Mouse (Mus musculus) adrenal gland, postnatal 0 days (tissue): ENCODE results near the gene Slc2a6. TPM values are rescaled to one million over a fixed set of nuclear protein-coding genes. Genes with fewer than 3 reads are reported as not detected.

Source experiments
- polyA plus RNA-seq: library from polyadenylated mRNA; unstranded; fragments of >200 nt; fragmentation: Nextera tagmentation; extraction: Ambion mirVana; gene quantifications from 2 replicates; pipeline ENCODE4 v1.2.1, GENCODE M21; 2015

Slc2a6 gene
- 1.5 and 2.3 TPM in 2 replicates for polyA plus RNA-seq

GRCm38 (mm10) chr2:27027618-27028436 lies at the start of gene Slc2a6:
TSS of gene Slc2a6 (minus strand) at chr2:27027998.

GRCm38 (mm10) chr2:27071978-27072377 lies 44.2 kb upstream of the Slc2a6 start, which contains the start of gene Mymk:
TSS of gene Mymk (minus strand) at chr2:27072179.

GRCm38 (mm10) chr2:27009714-27010244 lies 18.0 kb downstream of the Slc2a6 start, which contains the start of gene Cacfd1:
TSS of gene Cacfd1 (plus strand) at chr2:27009926.

GRCm38 (mm10) chr2:26973116-26973515 lies 54.7 kb downstream of the Slc2a6 start, which contains the start of gene Adamts13:
TSS of gene Adamts13 (plus strand) at chr2:26973416.

Other genes starting within 250 kb of the Slc2a6 start
- not detected in 2 replicates for gene Abo, start 163.0 kb downstream of the Slc2a6 start, polyA plus RNA-seq
- 13.0 and 15.4 TPM in 2 replicates for gene Surf6, start 125.1 kb downstream of the Slc2a6 start, polyA plus RNA-seq
- 34.2 and 35.7 TPM in 2 replicates for gene Med22, start 117.3 kb downstream of the Slc2a6 start, polyA plus RNA-seq
- 413 and 440 TPM in 2 replicates for gene Rpl7a, start 117.2 kb downstream of the Slc2a6 start, polyA plus RNA-seq
- 41.6 and 57.7 TPM in 2 replicates for gene Surf2, start 111.6 kb downstream of the Slc2a6 start, polyA plus RNA-seq
- 95.5 and 103 TPM in 2 replicates for gene Surf1, start 111.5 kb downstream of the Slc2a6 start, polyA plus RNA-seq
- 122 and 190 TPM in 2 replicates for gene Surf4, start 94.1 kb downstream of the Slc2a6 start, polyA plus RNA-seq
- gene Stkld1, start 94.0 kb downstream of the Slc2a6 start, polyA plus RNA-seq: 0.15 TPM in 1 of 2 replicates, not detected in the other
- gene Rexo4, start 63.6 kb downstream of the Slc2a6 start, polyA plus RNA-seq: 18.0 and 23.2 TPM in 2 replicates
- 0.17 and 0.20 TPM in 2 replicates for gene Adamts13, start 54.6 kb downstream of the Slc2a6 start, polyA plus RNA-seq
- gene Cacfd1, start 18.1 kb downstream of the Slc2a6 start, polyA plus RNA-seq: 34.2 and 43.9 TPM in 2 replicates
- gene Mymk, start 44.2 kb upstream of the Slc2a6 start, polyA plus RNA-seq: 0.14 and 0.54 TPM in 2 replicates
- 2.6 and 3.5 TPM in 2 replicates for gene Adamtsl2, start 51.4 kb upstream of the Slc2a6 start, polyA plus RNA-seq
- 3.1 and 5.9 TPM in 2 replicates for gene Fam163b, start 114.5 kb upstream of the Slc2a6 start, polyA plus RNA-seq
- 237 and 244 TPM in 2 replicates for gene Dbh, start 137.2 kb upstream of the Slc2a6 start, polyA plus RNA-seq
- 14.1 and 17.7 TPM in 2 replicates for gene Sardh, start 220.3 kb upstream of the Slc2a6 start, polyA plus RNA-seq